Mouse (Mus musculus): ENCODE results near the gene Sinhcaf.

The Sinhcaf gene

DNA sequence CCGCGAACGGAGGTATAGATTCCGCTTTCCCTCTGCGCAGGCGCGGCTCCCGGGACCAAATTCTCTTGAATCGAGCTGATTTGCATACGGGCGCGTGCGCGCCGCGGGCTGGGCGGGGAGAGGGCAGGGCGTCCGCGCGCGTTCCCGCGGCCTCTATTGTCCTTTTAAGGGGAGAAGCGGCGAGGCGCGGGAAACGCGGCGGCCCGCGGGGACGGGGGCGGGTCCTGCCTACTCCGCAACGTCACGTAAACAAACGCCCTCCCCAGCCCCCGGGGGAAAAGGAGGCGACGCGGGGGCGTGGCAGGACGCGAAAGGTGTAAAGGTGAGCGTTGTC lies at the start of gene Sinhcaf:
TSS of gene Sinhcaf (minus strand) at position 59 of the 334 bp plus-strand sequence.
- TF ChIP-seq GATA4 (IDR thresholded peaks at IDR 0.05; ENCODE audit: insufficient replicate concordance, low read length) = no peak; the same call in 1 of the 2 replicates

DNA sequence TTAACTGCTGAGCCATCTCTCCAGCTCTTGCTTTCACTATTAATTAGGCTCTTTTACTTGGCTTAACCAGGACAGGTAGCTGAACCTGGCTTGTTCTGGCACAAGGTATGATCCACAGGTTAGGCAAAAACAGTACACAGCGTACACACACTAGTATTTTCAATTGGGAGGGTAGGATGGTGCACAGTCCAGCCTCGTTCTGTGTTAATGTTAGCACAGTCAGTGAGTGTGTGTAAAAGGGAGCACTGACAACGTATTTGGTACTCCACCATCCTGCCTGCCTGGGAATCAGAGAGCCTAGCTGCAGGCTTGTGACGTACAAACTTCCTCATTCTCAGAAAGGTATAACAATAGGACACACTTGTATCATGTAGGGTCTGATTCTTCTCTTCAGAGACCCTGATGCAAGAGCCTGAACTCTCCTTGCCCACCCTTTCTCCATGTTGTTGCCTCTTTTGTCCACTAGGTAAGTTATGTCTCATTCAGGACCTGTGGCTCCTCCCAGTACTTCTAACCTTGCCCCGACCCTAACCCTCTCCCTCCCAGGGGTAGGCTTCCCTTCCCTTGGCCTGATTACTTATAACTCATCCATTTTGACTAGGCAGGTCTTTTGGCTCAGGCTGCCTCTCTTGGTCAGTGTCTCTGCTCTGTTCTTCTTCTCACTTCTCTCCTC lies 48.2 kb upstream of the Sinhcaf start:
- no peak for TF ChIP-seq GATA4 (IDR thresholded peaks at IDR 0.05; ENCODE audit: insufficient replicate concordance, low read length)

DNA sequence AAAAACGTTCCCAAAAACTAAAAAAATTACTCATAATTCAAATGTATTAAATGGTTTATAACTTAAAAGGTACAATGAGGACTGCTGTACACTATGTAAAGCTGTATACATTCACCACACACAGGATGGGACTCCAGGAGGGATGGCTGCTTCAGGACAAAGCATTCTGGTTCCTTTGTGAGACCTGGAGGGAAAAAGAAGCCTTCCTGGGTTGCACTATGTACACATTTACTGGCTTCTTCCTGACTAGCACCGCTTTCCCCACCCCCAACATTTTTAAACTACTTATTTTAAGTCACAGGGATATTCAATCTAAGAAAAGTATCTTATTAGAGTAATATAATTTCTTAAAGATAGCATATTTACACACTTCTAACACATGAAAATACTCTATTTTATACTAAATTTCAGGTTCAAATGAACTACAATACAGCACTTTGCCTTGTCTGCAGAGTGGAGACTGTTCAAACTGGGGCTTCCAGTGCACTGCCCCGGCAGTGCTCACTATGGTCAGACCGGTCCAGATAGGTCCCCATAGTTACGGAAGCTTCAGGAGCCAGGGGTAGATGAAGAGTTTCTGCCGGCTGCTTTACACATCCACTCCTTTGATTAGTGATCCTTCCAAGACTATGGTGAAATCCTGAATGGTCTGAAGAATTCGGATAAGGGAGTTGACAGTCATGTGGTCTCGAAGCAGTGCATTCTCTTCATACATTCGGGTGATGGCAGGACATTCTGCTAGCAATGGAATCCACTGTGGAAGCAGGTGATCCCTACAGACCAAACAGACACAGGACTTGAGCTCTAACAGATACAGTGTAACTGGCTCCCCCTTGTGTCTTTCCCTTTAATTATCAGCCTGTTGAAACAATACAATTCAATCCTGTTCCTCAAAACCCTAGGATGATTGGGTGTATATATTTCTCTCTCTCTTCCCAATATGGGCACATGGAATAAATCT lies 47.1 kb upstream of the Sinhcaf start:
- TF ChIP-seq GATA4 (IDR thresholded peaks at IDR 0.05; ENCODE audit: insufficient replicate concordance, low read length) = no peak

DNA sequence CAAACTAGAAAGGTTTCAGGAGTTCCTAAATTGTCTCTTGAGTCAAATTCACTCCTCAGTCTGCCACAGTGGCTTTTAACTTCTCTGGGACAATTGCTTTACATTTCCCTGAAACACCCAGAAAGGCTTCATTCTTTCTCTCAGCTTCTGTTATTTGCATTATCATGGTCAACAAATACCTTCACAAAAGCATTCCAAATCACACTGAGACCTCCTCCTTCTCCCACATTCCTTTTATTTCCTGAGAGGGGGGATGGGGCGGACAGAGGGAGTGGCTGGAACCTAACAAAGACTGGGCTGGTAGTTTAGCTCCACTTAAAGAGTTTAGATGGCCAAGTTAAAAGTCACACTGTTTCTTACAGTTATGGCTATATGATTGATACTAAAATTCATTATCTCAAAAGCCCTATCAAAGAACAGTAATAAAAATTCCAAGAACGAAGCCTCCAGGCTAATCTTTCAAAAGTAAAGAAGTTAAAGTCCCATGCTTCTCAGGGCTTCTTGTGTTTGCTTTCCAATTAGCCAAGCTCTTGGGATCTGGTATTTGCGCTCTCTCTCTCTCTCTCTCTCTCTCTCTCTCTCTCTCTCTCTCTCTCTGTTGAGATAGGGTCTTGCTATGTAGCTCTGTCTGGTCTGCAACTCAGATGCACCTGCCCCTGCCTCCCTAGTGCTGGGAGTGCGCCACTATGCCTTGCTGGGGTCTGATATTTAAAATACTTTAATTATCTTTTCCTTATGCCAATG lies 46.3 kb upstream of the Sinhcaf start:
- no peak for TF ChIP-seq GATA4 (IDR thresholded peaks at IDR 0.05; ENCODE audit: insufficient replicate concordance, low read length)

DNA sequence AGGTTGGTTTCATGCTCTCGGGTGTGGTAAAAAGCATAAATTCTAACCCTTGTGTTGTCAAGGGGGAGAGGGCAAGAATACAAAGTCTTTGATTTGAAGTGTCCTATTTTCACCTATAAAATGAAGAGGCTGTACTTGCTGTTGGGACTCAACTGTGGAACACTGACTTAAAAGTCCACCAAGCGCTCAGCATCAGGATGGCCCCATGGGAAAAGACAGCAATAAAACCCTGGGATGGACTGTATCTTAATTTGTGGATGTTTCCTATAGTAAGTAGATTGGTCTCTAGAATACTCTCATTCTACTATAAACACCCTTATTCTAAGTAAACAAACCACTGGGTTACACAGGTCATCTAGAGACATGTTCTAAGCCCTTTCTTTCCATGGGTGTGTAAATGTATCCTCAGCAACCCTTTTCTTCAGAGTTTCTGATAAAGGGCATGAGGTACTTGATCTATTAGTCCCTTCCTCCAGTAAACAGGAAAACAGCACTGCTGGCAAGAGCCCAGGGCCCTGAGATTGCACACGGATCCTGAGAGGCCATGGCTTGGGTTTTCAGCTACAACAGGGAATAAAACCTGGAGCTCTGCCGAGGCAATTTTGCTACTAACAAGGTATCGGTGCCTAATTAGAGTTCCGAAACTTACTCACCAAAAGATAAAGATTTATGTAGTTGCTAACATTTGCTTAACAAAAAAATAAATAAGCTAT lies 45.5 kb upstream of the Sinhcaf start:
- no peak; the same call in 1 of the 2 replicates for TF ChIP-seq GATA4 (IDR thresholded peaks at IDR 0.05; ENCODE audit: insufficient replicate concordance, low read length)

DNA sequence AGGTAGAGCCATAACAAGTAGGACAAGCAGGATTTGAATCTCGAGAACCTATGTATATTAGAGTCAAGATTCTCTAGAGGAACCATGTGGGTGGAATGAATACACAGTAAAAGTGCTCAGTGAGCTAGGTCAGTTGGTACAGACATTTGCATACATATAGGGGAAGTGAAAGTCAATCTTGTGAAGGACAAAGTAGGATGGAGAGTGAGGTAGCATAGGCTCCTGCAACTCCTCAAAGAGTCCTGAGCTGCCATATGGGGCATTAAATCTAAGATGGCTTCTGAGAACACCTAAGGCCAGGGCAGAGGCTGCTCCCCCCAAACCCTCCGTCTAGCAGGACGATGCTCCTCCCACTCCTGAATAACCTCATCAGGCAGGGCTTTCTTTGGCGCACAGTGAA lies 39.7 kb upstream of the Sinhcaf start:
- TF ChIP-seq GATA4 (IDR thresholded peaks at IDR 0.05; ENCODE audit: insufficient replicate concordance, low read length) = no peak

DNA sequence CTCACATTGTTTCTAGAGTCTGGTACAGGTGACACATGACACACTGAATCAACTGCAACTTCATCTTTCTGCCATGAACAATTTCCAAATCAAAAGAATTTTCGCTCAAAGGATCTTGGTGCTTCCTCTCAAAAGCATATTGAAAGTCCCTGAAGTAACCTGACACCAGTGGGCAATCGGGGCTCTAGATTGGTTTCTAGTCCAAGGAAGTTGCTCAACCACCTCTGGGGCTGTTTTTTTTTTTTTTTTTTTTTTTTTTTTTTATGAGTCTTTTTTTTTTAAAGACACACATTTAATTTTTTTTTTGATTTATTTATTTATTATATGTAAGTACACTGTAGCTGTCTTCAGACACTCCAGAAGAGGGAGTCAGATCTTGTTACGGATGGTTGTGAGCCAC lies 34.2 kb upstream of the Sinhcaf start:
- no peak for TF ChIP-seq GATA4 (IDR thresholded peaks at IDR 0.05; ENCODE audit: insufficient replicate concordance, low read length)

DNA sequence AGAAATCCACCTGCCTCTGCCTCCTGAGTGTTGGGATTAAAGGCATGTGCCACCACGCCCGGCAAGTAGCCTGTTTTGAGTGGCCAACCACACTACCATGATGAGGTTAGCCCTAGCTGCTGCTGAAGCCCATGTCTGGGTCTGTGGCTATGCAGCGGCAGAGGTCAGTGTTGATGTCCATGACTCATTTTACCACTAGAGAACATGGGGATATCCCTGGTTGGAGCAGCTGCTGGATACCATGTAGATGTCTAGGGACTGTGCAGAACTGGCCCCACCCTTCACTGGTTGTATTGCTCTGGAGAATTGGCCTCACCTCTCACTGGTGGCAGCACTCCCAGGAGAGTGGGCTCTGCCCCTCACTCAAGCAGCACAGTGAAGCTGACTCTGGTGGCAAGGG lies 28.8 kb upstream of the Sinhcaf start:
- no peak for TF ChIP-seq GATA4 (IDR thresholded peaks at IDR 0.05; ENCODE audit: insufficient replicate concordance, low read length)

DNA sequence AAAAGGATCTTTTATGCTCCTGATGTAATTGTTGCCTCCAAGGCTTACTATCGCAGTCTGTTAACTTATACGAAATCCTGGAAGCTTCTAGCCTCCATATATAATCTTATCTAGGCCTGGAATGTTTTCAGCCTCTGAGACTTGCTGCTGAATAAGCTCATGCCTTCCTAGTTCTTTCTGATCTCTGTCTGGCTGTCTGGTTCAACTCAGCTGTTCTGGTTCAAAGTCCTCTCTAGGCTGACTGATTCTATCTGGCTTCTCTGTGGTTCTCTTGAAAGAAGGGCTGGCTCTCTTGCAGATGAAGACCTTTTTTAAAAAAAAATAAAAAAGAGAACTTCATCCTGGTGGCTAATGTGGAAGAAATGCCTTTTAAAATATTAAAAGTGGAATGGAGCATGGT lies 26.6 kb upstream of the Sinhcaf start:
- TF ChIP-seq GATA4 (IDR thresholded peaks at IDR 0.05; ENCODE audit: insufficient replicate concordance, low read length) = no peak

DNA sequence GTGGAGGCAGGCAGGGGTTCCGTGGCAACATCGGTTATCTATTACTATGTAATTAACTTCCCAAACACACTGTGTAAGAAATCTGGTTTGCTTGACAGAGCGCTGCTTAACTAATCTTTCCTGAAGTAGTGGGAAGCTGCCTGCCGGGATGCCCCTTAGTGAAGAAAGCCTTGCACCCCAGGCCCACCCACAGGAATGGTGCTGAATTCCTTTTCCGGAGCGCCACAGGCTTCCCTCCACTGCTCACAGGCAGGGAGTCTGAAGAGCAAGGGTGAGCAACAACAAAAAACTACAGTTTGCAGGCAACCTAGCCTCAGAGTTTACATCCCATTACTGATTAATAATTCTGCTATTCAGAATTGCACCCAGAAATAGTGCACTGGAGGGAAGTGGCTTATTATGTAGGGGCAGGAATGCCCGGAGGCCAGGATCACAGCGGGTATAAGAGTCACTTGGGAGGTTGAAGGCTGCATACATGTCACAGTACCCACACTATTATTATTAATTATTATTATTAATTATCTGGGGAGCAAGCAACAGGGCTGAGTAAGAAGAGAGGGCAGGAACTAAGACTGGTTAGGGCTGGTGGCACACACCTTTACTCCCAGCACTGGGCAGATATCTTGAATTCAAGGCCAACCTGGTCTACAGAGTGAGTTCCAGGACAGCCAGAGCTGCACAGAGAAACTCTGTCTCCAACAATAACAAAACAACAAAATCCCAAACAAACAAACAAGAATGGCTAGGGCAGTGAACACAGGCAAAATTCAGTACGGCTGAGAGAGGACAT lies 26.0 kb upstream of the Sinhcaf start:
- no peak for TF ChIP-seq GATA4 (IDR thresholded peaks at IDR 0.05; ENCODE audit: insufficient replicate concordance, low read length)

DNA sequence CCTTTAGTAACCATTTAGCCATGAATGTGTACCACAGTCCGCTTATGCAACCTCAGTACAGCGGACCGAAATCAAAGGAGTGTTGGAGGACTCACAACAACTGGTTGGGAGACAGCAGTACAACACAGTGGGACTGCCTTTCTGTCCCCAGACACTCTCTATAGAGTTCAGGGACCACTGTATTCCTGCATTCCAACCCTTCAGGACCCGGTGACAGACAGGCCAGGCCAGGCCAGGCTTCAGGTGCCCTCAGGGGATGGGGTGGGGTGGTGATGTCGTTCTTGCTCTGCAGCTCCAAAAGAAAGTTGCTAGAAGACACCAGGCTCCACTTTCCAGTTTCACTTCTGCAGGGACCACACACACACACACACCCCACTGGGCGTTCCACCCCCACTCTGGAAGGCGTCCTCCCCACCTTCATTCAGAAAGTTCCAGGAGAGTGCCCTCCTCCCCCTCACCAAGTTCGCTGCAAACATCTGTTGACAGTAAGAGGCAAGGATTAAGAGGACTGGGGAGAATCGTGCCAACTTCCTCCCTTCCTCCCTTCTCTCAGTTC lies 25.2 kb upstream of the Sinhcaf start:
- TF ChIP-seq GATA4 (IDR thresholded peaks at IDR 0.05; ENCODE audit: insufficient replicate concordance, low read length) = no peak

DNA sequence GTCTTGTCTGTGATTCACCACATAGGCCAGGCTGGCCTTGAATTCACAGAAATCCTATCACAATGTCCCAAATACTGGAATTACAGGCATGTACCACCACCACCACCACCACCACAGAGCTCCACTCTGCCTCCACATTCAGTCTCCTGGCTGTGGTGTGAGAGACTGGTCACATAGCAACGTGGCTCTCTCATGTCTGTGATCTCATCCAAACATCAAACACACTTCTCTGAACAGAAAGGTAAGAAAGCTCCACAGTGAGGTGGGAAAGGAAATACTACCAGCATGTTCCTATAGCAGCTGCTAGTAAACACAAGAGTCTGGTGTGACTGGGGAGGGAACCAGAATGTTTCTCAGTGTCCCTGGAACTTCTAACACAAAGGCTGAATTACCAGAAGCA lies 15.0 kb upstream of the Sinhcaf start:
- no peak for TF ChIP-seq GATA4 (IDR thresholded peaks at IDR 0.05; ENCODE audit: insufficient replicate concordance, low read length)

DNA sequence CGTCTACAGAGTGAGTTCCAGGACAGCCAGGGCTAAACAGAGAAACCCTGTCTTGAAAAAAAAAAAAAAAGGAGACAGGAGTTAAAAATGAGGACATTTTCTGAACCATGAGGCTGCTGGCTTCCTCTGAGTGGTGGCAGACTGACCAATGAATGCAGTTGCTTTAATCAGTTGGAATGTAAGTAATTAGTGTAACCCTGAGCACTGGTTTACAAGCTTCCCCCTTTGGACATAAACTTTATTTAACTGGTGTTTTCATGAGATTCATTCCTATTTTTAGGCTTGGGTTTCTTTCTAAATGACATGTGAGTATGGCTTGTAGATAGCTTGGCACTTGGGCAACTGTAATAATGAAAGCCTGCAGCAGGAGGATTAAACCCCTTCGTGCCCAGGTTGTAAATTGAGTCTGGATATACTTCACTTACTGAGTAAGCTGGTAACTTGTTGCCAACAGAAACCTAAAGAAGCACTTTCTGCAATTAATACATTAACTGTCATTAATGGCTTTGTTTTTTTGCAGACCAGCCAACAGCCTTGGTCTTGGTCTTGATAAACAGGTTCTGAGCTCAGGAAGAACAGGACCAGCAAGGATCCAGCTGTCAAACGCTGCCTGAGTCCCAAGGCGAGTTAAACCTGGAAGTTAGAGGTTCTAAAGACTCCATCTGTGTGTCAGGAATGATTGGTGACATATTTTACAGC lies 13.4 kb upstream of the Sinhcaf start:
- TF ChIP-seq GATA4 (IDR thresholded peaks at IDR 0.05; ENCODE audit: insufficient replicate concordance, low read length) = no peak
